In genomic region chr1:126535527-126535926, GRCm38 (mm10) we compare ENCODE assay signal across 18 mouse cellular contexts.
DNase-seq lines count a peak whose midpoint lies in the region; ATAC-seq lines count a peak whose summit lies in the region.
"Had no signal": no experiment of that assay in that cellular context is flagged by ENCODE, and none has a peak within 500 bp of the region (broad histone marks: within the 10 kb centered on the region; RNA-seq: fewer than 3 reads in every experiment).

No protein-coding gene starts in this region.

- DNase-seq in 3134 (ENCODE audit: extremely low read depth, insufficient read length, low spot score) (peak; percentile 16), 3T3-L1 (ENCODE audit: low read depth, low spot score) (peak; percentile 63)
- DNase-seq in brain, adult 2 months (ENCODE audit: low read depth, low spot score) = peak; percentile 16
- no peak for DNase-seq in heart, postnatal 36 days
- no peak for DNase-seq in adrenal gland, postnatal 36 days
- DNase-seq: adrenal gland, postnatal 10 days; B cell, adult 2 months; cerebellum, adult 18-20 months; cerebellum, adult 9-10 months; cerebellum, postnatal 14 days; gastrocnemius, postnatal 25 days; heart, adult 18-20 months; heart, postnatal 10 days; kidney, adult 2 months had no signal

- no peak for ATAC-seq in erythroid progenitor cell, adult 5-6 weeks (replicated peaks; ENCODE audit: low FRiP score, poor library complexity, severe bottlenecking)
- ATAC-seq: activated CD4-positive, CD25-positive, alpha-beta regulatory T cell, adult 4 months; forebrain, embryonic 15.5 days; intestine, postnatal 0 days had no signal

- intact Hi-C loops in heart, postnatal 36 days (cut with DNase I) = no loop called here

Comparison
In these comparisons a context has a peak if more than half of its experiments do, and no peak if none do; other contexts are left out.
1. DNase-seq: peak in 3134 (single experiment), 3T3-L1 (single experiment) and brain, adult 2 months (single experiment); none in heart, postnatal 36 days (0 of 2) and adrenal gland, postnatal 36 days (0 of 2).